Mouse (Mus musculus) stomach, postnatal 0 days (tissue): ENCODE data around the gene Cdk20. TPM values are rescaled to one million over a fixed set of nuclear protein-coding genes. Genes with fewer than 3 reads are reported as not detected.

Experiments
- ATAC-seq: fragments of 200-750 bp; cut with Nextera tagmentation; 2 replicates; pipeline ENCODE4 v1.8.0; 2017; ENCODE audit not compliant: low FRiP score, low TSS enrichment
- DNase-seq: peaks from one replicate; pipeline ENCODE4 v3.0.0-alpha.2; 2016; ENCODE audit warnings: low spot score
- H3K27ac ChIP-seq: fragments of 300-500 bp; sonication (generic); replicated peaks from 2 replicates; pipeline ENCODE4 v1.5.1; 2014; ENCODE audit warnings: mild to moderate bottlenecking, control low read depth
- H3K27me3 ChIP-seq: fragments of 300-500 bp; sonication (generic); 2 replicates; pipeline ENCODE4 v1.6.1; 2014; ENCODE audit warnings: low read length; ENCODE audit not compliant: control insufficient read depth, insufficient read depth
- H3K36me3 ChIP-seq: fragments of 300-500 bp; sonication (generic); 2 replicates; pipeline ENCODE4 v1.6.1; 2014; ENCODE audit warnings: low read length, mixed read lengths; ENCODE audit not compliant: control insufficient read depth, insufficient read depth
- H3K4me1 ChIP-seq: fragments of 300-500 bp; sonication (generic); replicated peaks from 2 replicates; pipeline ENCODE4 v1.6.1; 2014; ENCODE audit warnings: antibody characterized with exemption; ENCODE audit not compliant: control insufficient read depth, insufficient read depth
- H3K4me2 ChIP-seq: fragments of 300-500 bp; sonication (generic); replicated peaks from 2 replicates; pipeline ENCODE4 v1.6.1; 2014; ENCODE audit warnings: low read depth, mild to moderate bottlenecking, control low read depth, moderate library complexity
- H3K4me3 ChIP-seq: fragments of 300-500 bp; sonication (generic); 2 replicates; pipeline ENCODE4 v1.5.1; 2014; ENCODE audit warnings: low read depth, low read length, control low read depth
- H3K9ac ChIP-seq: fragments of 300-500 bp; sonication (generic); 2 replicates; pipeline ENCODE4 v1.6.1; 2014; ENCODE audit warnings: mild to moderate bottlenecking, low read length, control low read depth, mixed read lengths
- H3K9me3 ChIP-seq: fragments of 300-500 bp; sonication (generic); 2 replicates; pipeline ENCODE4 v1.6.1; 2016; ENCODE audit warnings: low read length; ENCODE audit not compliant: control insufficient read depth
- CTCF ChIP-seq: IDR thresholded peaks from 2 replicates; pipeline ENCODE4 v1.5.1; 2016; ENCODE audit warnings: antibody characterized with exemption, low read depth, mild to moderate bottlenecking, moderate library complexity
- EP300 ChIP-seq: optimal IDR thresholded peaks from 2 replicates; pipeline ENCODE3; 2016; ENCODE audit warnings: antibody characterized with exemption
- WGBS: fragments of 180-500 bp; shearing (Covaris S2); extraction: QIAGEN DNeasy Blood & Tissue Kit; methylation state at CpG from one replicate; pipeline ENCODE4 v1.1.7; 2014; 5-methylcytosine and 5-hydroxymethylcytosine counted together
- polyA plus RNA-seq: library from polyadenylated mRNA; unstranded; fragments of >200 nt; fragmentation: Nextera tagmentation; extraction: Ambion mirVana; gene quantifications from 2 replicates; pipeline ENCODE4 v1.2.1, GENCODE M21; 2015

Gene Cdk20
- polyA plus RNA-seq, 1 experiment from 2014 or later: 5.3 TPM

GRCm38 (mm10) chr13:64416955-64417601 lies 15.0 kb upstream of the Cdk20 start:
- H3K27ac ChIP-seq: 0 out of 2 replicates have a peak overlapping the region, but pooled peaks have one; percentile 45

GRCm38 (mm10) chr13:64420847-64421246 lies 11.3 kb upstream of the Cdk20 start:
- Histone ChIP-seq H3K4me3 (no peak overlapping the region), H3K9ac (no peak overlapping the region), H3K9me3 (no peaks in the 10 kb centered on the region), H3K36me3 (no peaks in the 10 kb centered on the region), H3K4me1 (no peaks in the 10 kb centered on the region), H3K27ac (no peak overlapping the region), H3K27me3 (no peaks in the 10 kb centered on the region), H3K4me2 (no peak overlapping the region)
- DNase-seq: no peak
- WGBS: 58% methylated on average over 1 of the region's 1 CpGs
- TF ChIP-seq CTCF (no peak), EP300 (no peak)
- ATAC-seq: no peak

More at GRCm38 (mm10) chr13:64416955-64417601, 15.0 kb upstream of the Cdk20 start:
- Histone ChIP-seq H3K9ac (no peak overlapping the region), H3K4me3 (no peak overlapping the region), H3K9me3 (no peaks in the 10 kb centered on the region), H3K36me3 (no peaks in the 10 kb centered on the region), H3K27me3 (no peaks in the 10 kb centered on the region), H3K4me1 (no peaks in the 10 kb centered on the region), H3K4me2 (no peak overlapping the region)
- WGBS: 22% methylated on average over 5 of the region's 5 CpGs
- TF ChIP-seq CTCF (no peak), EP300 (no peak)
- ATAC-seq: peak; percentile 72
- DNase-seq: peak; percentile 34

- H3K27me3 ChIP-seq: no peaks in the 10 kb centered on the region
- no peaks in the 10 kb centered on the region for H3K4me1 ChIP-seq
- 37% methylated on average over 3 of the region's 3 CpGs for WGBS
- H3K27ac ChIP-seq: no peak overlapping the region
- ATAC-seq (peak; percentile 56), DNase-seq (no peak)
- H3K9ac ChIP-seq: no peak overlapping the region
- no peaks in the 10 kb centered on the region for H3K9me3 ChIP-seq
- H3K36me3 ChIP-seq: no peaks in the 10 kb centered on the region
- no peak for TF ChIP-seq CTCF
- no peak for TF ChIP-seq EP300
- H3K4me2 ChIP-seq: no peak overlapping the region
- no peak overlapping the region for H3K4me3 ChIP-seq
These were observed 10.7 kb upstream of the Cdk20 start for GRCm38 (mm10) chr13:64421386-64421785.

- Histone ChIP-seq H3K27me3 (no peaks in the 10 kb centered on the region), H3K9me3 (no peaks in the 10 kb centered on the region), H3K9ac (no peak overlapping the region), H3K4me3 (no peak overlapping the region), H3K4me1 (no peaks in the 10 kb centered on the region), H3K36me3 (no peaks in the 10 kb centered on the region), H3K27ac (peak overlapping the region; percentile 63; the same call in 1 of the 2 replicates), H3K4me2 (no peak overlapping the region)
- 58% methylated on average over 7 of the region's 7 CpGs for WGBS
- ATAC-seq: peak; percentile 88
- DNase-seq: no peak
- TF ChIP-seq EP300 (no peak), CTCF (no peak)
These were observed 10.0 kb upstream of the Cdk20 start for GRCm38 (mm10) chr13:64421952-64422606.

GRCm38 (mm10) chr13:64422607-64422957 lies 9.5 kb upstream of the Cdk20 start:
- 81% methylated on average over 6 of the region's 6 CpGs for whole genome bisulfite sequencing
- Histone ChIP-seq H3K4me2 (no peak overlapping the region), H3K4me3 (no peak overlapping the region), H3K27ac (no peak overlapping the region), H3K36me3 (no peaks in the 10 kb centered on the region), H3K4me1 (no peaks in the 10 kb centered on the region), H3K27me3 (no peaks in the 10 kb centered on the region), H3K9me3 (no peaks in the 10 kb centered on the region), H3K9ac (no peak overlapping the region)
- DNase-seq: no peak
- no peak for TF ChIP-seq EP300
- no peak for TF ChIP-seq CTCF
- no peak for ATAC-seq

- Histone ChIP-seq H3K4me1 (no peaks in the 10 kb centered on the region), H3K4me3 (no peak overlapping the region), H3K9ac (no peak overlapping the region), H3K9me3 (no peaks in the 10 kb centered on the region), H3K4me2 (no peak overlapping the region), H3K27me3 (no peaks in the 10 kb centered on the region), H3K36me3 (no peaks in the 10 kb centered on the region), H3K27ac (no peak overlapping the region)
- no peak for DNase-seq
- 41% methylated on average over 3 of the region's 3 CpGs for WGBS
- ATAC-seq: no peak
- TF ChIP-seq CTCF (no peak), EP300 (no peak)
These were observed 7.8 kb upstream of the Cdk20 start for GRCm38 (mm10) chr13:64424347-64424746.
